Mouse (Mus musculus): ENCODE results near the gene Asb8. TPM values are rescaled to one million over a fixed set of nuclear protein-coding genes. Genes with fewer than 3 reads are reported as not detected.

The Asb8 gene
- polyA plus RNA-seq, 1 experiment = 5.4 TPM

DNA sequence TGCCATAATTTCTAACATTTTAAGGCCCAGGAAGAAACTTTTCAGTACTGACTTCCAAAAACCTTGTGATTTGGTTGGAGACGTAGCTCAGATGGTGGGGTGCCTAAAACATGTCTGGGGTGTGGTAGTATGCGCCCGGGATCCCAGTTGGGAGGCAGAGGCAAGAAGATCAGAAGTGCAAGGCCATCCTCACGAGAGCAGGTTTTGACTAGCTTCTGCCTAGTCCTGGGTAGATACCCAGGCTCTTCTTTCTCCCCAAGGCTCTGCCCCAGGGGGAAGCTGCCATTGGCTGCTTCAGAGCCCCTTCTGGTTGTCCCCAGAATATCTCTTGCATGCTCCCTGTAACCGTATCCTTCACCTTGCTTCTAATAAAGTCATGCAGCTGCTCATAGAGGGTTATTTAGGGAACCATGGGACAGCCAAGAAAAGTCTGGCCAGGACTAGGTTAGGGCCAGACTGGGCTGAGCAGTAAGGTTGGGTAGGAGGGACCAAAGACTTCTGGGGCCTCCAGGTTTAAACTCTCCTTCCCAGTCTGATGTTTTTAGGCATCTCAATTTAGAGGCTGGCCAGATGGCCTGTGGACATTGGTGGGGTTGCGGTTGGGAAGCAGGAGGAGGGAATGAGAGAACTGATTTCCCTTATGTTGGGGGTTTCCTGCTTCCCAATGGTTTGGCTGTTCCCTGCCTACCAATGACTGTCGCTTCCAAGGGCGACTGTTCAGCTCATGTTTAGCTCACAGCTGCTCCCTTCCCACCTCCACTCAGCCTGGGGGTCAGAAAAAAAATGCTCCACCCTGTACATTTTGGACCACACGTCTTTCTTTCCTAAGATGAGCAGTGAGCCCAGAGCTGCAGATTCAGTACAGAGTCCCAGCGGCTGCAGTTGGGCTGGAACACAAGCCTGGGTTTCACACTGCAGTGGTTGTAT lies 50.3 kb downstream of the Asb8 start:
- TF ChIP-seq GATA1 (IDR thresholded peaks at IDR 0.05; ENCODE audit: low read length) = no peak

DNA sequence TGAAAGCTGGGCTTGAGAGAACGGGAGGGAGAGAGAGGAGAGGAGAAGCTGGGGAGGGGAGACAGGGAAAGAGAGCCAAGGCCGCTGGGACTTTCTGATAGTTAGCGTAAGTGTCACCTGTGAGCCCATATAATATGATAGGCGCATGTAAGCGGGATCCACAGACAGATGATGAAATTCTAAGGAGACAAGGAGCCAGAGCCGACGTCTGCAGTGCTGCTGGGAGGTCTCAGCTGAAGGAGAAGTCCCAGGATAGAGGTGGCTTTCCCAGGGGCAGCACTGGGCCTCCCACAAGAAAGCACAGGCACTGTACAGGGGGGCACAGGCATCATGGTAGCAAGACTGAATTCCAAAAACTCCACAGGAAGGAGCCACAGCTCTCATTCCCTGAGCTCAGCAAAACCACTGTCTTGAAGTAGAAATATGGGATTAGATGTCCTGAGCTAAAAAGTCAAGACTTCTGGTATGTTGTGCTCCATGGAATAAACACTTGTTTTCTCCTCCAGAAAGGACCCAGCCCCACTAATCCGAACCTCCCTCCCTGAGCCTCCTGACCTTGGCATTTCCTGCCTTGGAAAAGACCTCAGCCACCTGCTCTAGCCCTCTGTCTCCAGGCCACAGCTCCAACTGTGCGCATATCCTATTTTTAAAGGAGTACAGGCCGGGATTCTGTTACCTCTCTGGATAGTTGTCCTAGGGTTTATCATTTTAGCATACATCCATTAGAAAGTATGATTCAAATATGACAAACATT lies 51.1 kb downstream of the Asb8 start:
- TF ChIP-seq GATA1 (IDR thresholded peaks at IDR 0.05; ENCODE audit: low read length) = no peak

DNA sequence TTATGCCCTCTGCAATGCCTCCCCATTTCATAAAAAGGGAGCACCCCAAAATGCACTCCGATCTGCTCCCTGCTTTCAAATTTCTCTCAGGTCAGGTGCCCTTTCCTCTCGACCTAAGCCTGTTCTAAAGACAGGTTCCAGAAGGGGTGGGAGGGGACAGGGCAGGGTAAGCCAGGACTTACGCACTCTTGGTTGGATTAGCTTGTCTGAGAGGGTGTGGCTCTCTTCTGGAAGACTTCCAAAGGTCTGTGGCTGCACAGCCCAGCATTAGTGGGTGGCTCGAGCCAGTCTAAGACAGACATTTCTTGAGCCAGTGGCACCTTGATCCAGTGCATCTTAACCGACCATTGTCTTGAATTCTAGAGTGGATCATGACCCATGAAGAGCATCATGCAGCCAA lies 53.6 kb downstream of the Asb8 start:
- no peak for TF ChIP-seq GATA1 (IDR thresholded peaks at IDR 0.05; ENCODE audit: low read length)

DNA sequence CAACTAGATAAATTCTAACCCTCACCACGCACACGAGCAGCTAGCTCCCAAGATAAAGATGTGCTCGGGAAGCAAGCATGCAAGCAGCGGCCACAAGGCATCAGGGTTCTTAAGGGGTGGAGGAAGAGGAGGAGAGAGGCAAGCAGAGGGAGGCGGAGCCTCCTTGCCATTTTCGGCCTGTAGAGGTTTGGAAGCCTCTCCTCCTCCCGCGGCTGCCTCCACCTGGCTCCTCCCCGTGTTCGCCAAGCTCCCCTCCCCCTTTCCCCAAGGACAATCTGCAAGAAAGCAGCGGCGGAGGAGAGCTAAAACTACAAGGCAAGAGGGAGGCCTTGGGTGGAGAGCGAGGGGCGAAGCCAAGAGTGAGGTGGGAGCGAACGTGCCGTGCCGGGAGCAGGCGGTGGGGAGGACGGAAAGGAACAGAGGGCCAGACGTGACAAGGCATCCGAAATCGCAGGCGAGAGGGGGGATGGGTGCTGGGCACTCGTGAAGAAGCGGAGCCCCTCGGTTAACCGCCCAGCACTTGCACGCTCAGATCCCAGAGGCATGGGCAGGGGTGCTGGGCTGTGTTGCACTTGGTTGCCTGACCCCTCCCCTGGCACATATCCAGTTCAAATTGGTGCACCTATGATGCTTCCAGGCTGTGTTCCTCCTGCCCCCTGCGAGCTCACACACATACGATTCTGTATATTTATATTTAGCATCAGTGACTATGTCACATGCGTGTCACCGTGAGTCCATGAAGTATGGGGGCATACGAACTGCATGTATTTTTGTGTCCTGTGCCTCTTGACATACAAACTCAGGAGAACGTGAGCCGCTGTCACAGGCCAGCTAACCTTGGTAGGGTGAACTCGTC lies 56.9 kb downstream of the Asb8 start:
- no peak for TF ChIP-seq GATA1 (IDR thresholded peaks at IDR 0.05; ENCODE audit: low read length)

DNA sequence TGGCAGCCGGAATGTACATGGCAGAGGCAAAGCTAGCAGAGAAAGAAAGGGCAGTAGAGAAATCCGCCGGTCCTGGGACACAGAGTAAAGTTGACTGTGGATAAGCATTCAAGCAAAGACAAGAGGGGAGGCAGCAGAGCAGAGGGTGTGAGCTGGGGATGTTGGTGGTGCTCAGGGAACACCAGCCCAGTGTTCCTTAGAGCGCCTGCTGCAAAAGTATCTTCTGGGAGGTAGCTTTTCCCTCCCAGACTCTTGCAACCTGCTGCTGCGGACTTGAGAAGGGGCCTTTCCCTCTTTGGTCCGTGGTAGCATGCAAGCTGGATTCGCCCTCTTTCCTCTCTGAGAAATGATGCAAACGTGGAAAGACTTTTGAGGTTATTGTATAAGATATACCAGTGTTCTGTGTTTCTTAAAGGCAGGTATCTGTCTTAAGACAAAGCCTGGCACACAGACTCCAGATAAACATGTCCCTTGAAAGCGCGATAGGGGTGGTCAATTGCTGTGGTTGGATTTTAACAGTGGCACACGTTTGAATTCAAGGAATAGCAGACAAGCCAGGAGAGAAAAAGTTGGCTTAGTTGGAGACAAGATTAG lies 57.6 kb downstream of the Asb8 start:
- TF ChIP-seq GATA1 (IDR thresholded peaks at IDR 0.05; ENCODE audit: low read length) = no peak

DNA sequence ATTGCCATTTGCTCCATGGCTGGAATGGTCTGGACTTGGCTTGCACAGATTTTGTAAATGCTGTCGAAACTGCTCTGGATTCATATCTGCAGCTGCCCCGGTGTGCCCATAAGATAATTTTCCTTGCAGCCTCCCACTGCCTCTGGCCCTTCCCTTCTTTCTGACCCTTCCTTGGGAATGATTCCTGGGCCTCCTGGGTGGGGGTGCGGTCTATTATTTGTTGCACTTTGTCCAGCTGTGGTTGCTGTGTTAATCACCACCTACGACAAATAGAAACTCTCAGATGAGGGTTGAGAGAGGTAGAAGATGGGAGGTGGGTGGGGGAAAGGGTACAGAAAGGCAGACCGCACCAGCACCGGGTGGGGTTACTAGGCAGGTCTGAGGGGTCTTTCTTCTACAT lies 58.2 kb downstream of the Asb8 start:
- TF ChIP-seq GATA1 (IDR thresholded peaks at IDR 0.05; ENCODE audit: low read length) = no peak

DNA sequence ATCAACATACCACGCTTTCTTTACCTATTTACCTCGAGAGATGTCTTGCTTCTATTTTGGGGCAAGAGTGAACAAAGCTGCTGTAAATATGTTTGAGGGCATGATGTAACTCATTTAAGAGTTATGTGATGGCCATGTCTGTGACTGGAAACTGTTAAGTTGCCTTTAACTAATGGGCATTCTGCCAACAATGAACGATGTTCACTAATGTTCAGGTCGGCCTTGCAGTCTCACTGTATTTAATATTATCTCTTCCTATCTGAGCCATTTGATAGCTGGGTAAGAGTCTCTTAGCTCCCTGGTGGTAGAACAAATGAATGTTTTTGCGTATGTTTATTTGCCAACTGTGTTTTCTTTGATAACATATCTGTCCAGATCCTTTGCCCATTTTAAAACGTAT lies 58.9 kb downstream of the Asb8 start:
- no peak for TF ChIP-seq GATA1 (IDR thresholded peaks at IDR 0.05; ENCODE audit: low read length)

DNA sequence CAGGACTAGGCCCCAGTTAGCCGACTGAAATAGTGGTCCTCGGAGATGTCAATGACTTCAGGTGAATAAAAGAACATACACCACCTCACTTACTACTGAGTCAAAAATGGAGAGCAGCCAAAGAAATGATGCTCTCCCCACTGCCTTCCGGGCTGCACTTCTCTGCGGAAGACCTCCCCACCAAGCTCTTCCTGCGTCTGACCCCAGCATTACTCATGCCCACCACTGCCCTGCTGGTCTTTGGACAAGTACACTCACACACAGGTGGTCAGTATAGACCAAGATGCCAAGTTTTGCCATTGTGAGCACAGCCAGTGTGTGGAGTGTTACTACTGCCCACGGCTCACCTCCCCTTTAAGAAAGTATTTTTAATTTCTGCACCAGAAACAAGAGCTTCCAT lies 63.0 kb downstream of the Asb8 start:
- no peak for TF ChIP-seq GATA1 (IDR thresholded peaks at IDR 0.05; ENCODE audit: low read length)

DNA sequence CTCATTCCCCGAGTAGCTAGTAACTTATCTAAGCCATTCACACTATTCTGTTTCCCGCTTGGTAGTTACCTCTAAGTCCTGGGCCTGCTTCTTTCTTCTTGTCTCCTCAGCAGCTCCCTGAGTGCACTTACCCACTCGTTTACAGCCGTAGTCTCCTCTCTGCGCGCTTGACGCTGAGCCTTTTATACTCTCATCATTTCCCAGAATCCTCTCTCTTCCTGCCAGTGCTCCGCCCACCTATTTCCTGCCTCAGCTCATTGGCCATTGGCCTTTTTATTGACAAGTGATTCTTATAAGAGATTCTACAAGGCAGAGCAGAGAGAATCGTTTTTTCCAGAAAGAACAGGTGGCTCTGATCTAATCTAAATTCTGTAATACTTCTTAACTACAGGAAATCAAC lies 66.9 kb downstream of the Asb8 start:
- TF ChIP-seq GATA1 (IDR thresholded peaks at IDR 0.05; ENCODE audit: low read length) = no peak

DNA sequence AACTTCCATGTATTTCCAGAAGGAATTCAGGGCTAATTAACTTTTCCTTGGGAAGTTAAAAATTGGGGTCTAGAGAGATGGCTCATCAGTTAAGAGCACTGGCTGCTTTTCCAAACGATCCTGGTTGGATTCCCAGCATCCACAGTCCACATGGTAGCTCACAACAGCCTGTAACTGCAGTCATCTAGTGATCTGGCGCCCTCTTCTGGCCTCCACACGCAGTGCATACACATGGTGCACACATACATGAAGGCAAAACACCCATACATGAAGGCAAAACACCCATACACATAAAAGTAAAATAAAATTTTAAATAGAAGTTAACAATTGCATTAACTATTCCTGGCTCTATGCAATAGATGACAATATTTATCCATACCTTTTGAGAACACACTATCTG lies 68.5 kb downstream of the Asb8 start:
- no peak for TF ChIP-seq GATA1 (IDR thresholded peaks at IDR 0.05; ENCODE audit: low read length)

DNA sequence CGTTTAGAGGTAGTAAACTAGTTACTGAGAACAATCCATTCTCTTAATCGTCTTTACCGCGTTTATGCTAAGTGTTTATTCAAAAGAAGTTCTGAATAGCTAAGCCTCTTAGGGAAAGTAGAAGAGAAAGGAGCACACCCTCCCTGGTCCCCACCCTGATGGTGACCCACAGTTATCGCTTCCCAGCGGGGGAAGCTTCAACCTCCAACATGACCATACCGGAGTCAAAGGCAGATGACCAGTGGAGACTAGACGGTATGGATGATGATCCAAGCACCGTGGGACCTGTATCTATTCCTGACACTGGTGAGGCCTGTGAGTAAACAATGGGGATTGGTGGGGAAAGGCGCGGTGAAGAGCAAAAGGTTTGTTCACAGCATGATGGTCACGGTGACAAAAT lies 70.5 kb downstream of the Asb8 start:
- no peak for TF ChIP-seq GATA1 (IDR thresholded peaks at IDR 0.05; ENCODE audit: low read length)

DNA sequence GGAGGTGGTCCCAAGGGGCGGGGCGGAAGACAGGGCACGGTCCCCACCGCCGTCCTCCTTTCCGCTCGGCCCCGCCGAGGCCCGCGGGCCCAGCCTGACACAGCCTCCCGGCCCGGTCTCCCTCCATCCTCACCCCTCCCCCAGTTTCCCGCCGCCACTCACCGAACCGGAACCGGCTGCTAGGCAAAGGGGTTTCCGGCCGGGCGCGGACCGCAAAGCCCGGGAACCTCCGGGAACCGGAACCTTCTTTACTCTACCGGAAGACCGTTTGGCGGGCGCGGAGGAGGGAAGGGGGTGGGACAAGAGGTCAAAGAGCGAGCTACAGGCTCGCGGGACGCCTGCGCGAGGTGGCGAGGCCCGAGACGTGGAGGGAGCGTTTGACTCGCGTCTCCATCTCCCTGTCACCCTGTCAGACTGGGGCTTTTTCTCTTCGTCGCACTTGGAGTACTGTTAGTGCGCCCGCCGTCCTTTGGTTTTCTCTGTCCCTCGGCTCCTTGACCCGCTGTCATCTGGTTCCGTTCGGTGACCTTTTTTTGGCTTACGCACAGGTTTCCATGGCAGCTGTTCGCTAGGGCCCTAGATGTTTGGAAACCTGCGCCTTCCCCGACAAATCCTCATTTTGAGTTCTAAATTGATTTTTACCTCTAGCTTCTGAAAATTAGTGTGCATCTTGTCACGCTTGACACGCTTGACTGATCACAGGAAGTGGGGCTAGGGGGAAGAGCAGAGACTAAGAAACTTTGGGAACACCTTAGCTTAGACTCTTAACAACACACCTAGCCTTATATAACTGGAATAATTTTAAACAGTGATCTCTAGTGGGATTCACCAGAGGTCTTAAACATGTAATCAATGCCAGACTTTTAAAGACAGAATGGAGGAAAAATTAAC lies 72.1 kb downstream of the Asb8 start, which contains the start of gene Senp1:
Gene Senp1 (minus strand): TSS at position 624 of the 891 bp plus-strand sequence.
- no peak for TF ChIP-seq GATA1 (IDR thresholded peaks at IDR 0.05; ENCODE audit: low read length)

DNA sequence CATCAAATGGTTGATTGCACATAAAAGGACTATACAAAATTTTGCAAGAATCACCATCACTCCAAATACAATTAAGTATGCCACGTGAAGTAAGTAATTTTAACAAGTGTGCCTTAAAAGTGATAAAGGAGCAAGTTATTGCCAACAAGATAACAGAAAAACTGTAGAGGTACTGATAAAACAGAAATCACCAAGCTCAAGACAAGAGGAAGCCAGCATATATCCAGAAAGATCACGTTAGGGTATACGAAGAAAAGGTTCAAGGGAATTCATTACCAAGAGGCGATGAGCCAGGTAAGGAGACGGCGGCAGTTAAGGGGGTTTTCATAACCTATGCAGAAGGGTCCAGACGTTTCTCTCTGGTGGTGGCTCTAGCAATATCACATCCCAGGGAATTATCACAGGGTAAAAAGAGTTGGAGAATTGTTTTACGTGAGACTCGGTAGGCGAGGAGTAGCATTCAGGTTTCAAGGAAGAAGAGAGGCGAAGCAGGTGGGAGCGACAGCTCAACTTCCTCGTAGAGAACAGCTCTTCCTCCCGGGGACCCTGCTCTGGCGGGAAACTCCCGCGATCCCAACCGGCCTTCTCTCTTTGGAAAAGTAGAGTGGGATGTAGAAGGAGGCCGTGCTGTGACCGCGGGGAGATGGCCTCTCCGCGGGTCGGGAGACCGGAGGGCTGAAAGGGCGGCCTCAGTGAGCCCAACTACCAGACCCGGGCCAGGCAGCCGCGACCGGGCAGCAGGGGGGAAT lies 72.9 kb downstream of the Asb8 start, which contains the start of gene Pfkm:
Gene Pfkm (plus strand): TSS at position 218 of the 749 bp plus-strand sequence.
- TF ChIP-seq GATA1 (IDR thresholded peaks at IDR 0.05; ENCODE audit: low read length) = peak; percentile 19

Measured in G1E-ER4 (cell line).